Mouse (Mus musculus) liver, embryonic 11.5 days (tissue): ENCODE data around the gene Tmem254c. TPM values are rescaled to one million over a fixed set of nuclear protein-coding genes. Genes with fewer than 3 reads are reported as not detected.
"Not testable (repeated sequence)": the region's sequence is repeated elsewhere in the genome, so short reads cannot be mapped to it uniquely, and the experiment has no call there.

Experiments used
- ATAC-seq: fragments of 200-750 bp; cut with Nextera tagmentation; replicated peaks from 2 replicates; pipeline ENCODE4 v1.8.0; 2017; ENCODE audit warnings: moderate number of reproducible peaks, mild to moderate bottlenecking, moderate TSS enrichment, moderate library complexity; ENCODE audit not compliant: low FRiP score
- DNase-seq: peaks from one replicate; pipeline ENCODE4 v3.0.0-alpha.2; 2017; ENCODE audit warnings: low spot score
- H3K27ac ChIP-seq: fragments of 300-500 bp; sonication (generic); 2 replicates; pipeline ENCODE4 v1.5.1; 2014; ENCODE audit warnings: mild to moderate bottlenecking, low read depth, low read length, control low read depth
- H3K27me3 ChIP-seq: fragments of 300-500 bp; sonication (generic); replicated peaks from 2 replicates; pipeline ENCODE4 v1.6.1; 2014; ENCODE audit warnings: low read length, mixed read lengths; ENCODE audit not compliant: control insufficient read depth, insufficient read depth
- H3K36me3 ChIP-seq: fragments of 300-500 bp; sonication (generic); 2 replicates; pipeline ENCODE4 v1.6.1; 2014; ENCODE audit warnings: mild to moderate bottlenecking, low read length, moderate library complexity, mixed read lengths; ENCODE audit not compliant: control insufficient read depth, insufficient read depth
- H3K4me1 ChIP-seq: fragments of 300-500 bp; sonication (generic); replicated peaks from 2 replicates; pipeline ENCODE4 v1.6.1; 2014; ENCODE audit warnings: low read length, mixed read lengths; ENCODE audit not compliant: control insufficient read depth, insufficient read depth
- H3K4me2 ChIP-seq: fragments of 300-500 bp; sonication (generic); 2 replicates; pipeline ENCODE4 v1.6.1; 2014; ENCODE audit warnings: mild to moderate bottlenecking, control low read depth, moderate library complexity
- H3K4me3 ChIP-seq: fragments of 300-500 bp; sonication (generic); 2 replicates; pipeline ENCODE4 v1.5.1; 2014; ENCODE audit warnings: low read depth, low read length, control low read depth
- H3K9ac ChIP-seq: fragments of 300-500 bp; sonication (generic); 2 replicates; pipeline ENCODE4 v1.6.1; 2014; ENCODE audit warnings: low read depth, low read length, control low read depth
- H3K9me3 ChIP-seq: fragments of 300-500 bp; sonication (generic); 2 replicates; pipeline ENCODE4 v1.6.1; 2016; ENCODE audit warnings: low read length, inconsistent platforms, mixed read lengths; ENCODE audit not compliant: control insufficient read depth
- WGBS: fragments of 180-500 bp; shearing (Covaris S2); extraction: QIAGEN DNeasy Blood & Tissue Kit; methylation state at CpG from one replicate; pipeline ENCODE4 v1.1.7; 2014; 5-methylcytosine and 5-hydroxymethylcytosine counted together
- polyA plus RNA-seq: library from polyadenylated mRNA; unstranded; fragments of >200 nt; fragmentation: Nextera tagmentation; extraction: Ambion mirVana; gene quantifications from 2 replicates; pipeline ENCODE4 v1.2.1, GENCODE M21; 2014

The Tmem254c gene
- polyA plus RNA-seq, 1 experiment from 2014 or later: 23.3 TPM

DNA sequence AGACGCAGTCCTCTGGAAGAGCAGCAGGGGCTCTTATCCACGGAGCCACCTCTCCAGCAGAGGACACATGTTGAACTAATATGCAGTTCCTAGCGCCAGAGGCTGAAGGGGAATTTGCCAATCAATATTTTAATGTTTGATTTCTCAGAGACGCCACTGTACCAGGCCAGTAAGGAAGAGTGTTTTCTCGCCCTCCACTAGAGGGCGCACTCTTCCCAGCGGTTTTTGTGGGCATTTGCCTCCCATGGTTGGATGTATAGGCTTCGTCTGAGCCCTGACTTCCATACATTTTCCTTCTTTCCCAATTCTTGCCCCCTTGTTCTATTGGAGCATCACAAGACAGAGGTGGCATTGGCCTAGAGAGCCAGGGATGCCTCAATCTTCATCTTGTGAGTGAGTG, 20.1 kb downstream of the Tmem254c start:
- not testable (repeated sequence) for H3K4me3 ChIP-seq, H3K27me3 ChIP-seq, H3K4me2 ChIP-seq, ATAC-seq, H3K36me3 ChIP-seq, H3K27ac ChIP-seq, H3K4me1 ChIP-seq, H3K9ac ChIP-seq, H3K9me3 ChIP-seq, DNase-seq
- no CpG with 5 or more reads among the region's 8 CpGs for WGBS

DNA sequence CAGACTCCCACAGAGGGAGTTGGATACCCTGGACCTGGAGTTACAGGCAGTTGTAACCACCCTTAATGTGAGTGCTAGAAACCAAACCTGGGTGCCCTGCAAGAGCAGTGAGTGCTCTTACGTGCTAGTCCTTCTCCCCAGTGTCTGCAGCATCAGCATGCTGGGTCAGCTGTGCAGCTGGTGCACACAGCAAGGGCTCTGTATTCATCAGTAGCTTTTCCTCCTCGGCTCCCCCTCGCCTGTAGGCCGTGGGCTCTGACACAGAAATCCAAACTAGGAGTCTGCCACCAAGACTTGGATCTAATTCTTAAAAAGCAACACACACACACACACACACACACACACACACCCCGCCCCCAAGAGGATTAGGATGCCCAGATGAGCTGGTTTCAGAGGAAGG, 22.1 kb downstream of the Tmem254c start:
- H3K4me1 ChIP-seq, H3K9me3 ChIP-seq, H3K27ac ChIP-seq, ATAC-seq, H3K4me2 ChIP-seq, H3K9ac ChIP-seq, DNase-seq, H3K36me3 ChIP-seq, H3K27me3 ChIP-seq, H3K4me3 ChIP-seq: not testable (repeated sequence)
- WGBS: no CpG with 5 or more reads among the region's 5 CpGs

DNA sequence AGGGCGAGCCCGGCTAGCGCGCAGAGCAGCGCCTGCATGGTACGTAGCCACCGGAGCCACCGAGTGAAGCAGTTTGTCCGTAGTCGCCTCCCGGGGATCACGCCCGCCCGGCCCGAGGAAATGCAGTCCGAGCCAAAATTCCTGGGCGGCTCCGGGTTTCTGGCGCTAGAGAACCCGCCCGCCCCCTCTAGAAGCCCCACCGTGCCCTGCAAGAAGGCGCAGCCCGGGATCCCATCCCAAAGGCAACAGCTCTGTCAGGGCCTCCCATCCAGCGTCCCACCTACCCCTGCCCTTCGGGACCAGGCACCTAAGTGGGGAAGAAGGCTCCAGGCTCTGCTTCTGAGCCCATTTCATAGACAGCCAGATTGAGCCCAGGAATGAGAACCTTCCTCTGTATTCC, 24.5 kb downstream of the Tmem254c start, which contains the start of gene Gm9780:
Gm9780 (minus strand) TSS at position 101 of the 400 bp plus-strand sequence.
- ATAC-seq, H3K4me3 ChIP-seq, H3K9ac ChIP-seq, H3K27me3 ChIP-seq, H3K9me3 ChIP-seq, DNase-seq, H3K4me2 ChIP-seq, H3K4me1 ChIP-seq, H3K27ac ChIP-seq, H3K36me3 ChIP-seq: not testable (repeated sequence)
- no CpG with 5 or more reads among the region's 26 CpGs for WGBS

GRCm38 (mm10) chr14:26035439-26035838, 31.7 kb downstream of the Tmem254c start:
- H3K9me3 ChIP-seq, H3K4me2 ChIP-seq, H3K27me3 ChIP-seq, ATAC-seq, H3K4me3 ChIP-seq, H3K27ac ChIP-seq, H3K4me1 ChIP-seq, H3K9ac ChIP-seq, DNase-seq, H3K36me3 ChIP-seq: not testable (repeated sequence)
- no CpG with 5 or more reads among the region's 6 CpGs for WGBS

GRCm38 (mm10) chr14:26034364-26034763, 32.8 kb downstream of the Tmem254c start:
- not testable (repeated sequence) for H3K27ac ChIP-seq

GRCm38 (mm10) chr14:26025653-26026052, 41.5 kb downstream of the Tmem254c start:
- H3K4me3 ChIP-seq, H3K27me3 ChIP-seq, H3K9me3 ChIP-seq, H3K4me1 ChIP-seq, H3K4me2 ChIP-seq, H3K36me3 ChIP-seq, H3K27ac ChIP-seq, DNase-seq, ATAC-seq, H3K9ac ChIP-seq: not testable (repeated sequence)
- no CpG with 5 or more reads among the region's 12 CpGs for WGBS

More at GRCm38 (mm10) chr14:26034364-26034763, 32.8 kb downstream of the Tmem254c start:
- H3K9me3 ChIP-seq, H3K4me2 ChIP-seq, DNase-seq, H3K4me3 ChIP-seq, H3K9ac ChIP-seq, ATAC-seq, H3K27me3 ChIP-seq, H3K4me1 ChIP-seq, H3K36me3 ChIP-seq: not testable (repeated sequence)
- WGBS: no CpG with 5 or more reads among the region's 3 CpGs

DNA sequence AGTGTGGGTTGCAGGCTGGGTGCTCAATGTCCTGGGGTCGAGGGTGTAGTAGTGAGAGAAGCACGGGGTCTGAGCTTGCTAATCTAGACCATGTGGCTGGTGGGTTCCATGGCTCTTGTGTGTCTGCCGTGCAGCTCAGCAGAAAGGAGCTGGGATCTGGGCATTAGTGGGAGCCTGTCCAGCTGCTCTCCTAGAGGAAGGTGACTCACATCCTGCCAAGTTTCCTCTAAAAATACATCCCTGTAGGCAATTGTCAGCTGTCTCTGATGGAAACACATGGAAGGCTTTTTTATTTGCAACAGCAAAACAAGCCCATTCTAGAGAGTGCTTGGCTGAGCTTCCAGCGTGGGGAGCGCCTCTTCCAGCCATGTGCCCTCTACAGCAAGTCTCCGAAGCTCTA, 44.3 kb downstream of the Tmem254c start:
- H3K9me3 ChIP-seq, H3K9ac ChIP-seq, ATAC-seq, H3K27ac ChIP-seq, H3K4me2 ChIP-seq, H3K36me3 ChIP-seq, H3K27me3 ChIP-seq, DNase-seq, H3K4me1 ChIP-seq, H3K4me3 ChIP-seq: not testable (repeated sequence)
- WGBS: no CpG with 5 or more reads among the region's 6 CpGs

- WGBS: no CpG with 5 or more reads among the region's 9 CpGs
- H3K4me3 ChIP-seq, H3K4me2 ChIP-seq, H3K9me3 ChIP-seq, H3K9ac ChIP-seq, H3K4me1 ChIP-seq, DNase-seq, H3K27me3 ChIP-seq, H3K36me3 ChIP-seq, ATAC-seq, H3K27ac ChIP-seq: not testable (repeated sequence)
Measured at GRCm38 (mm10) chr14:26021555-26021954, 45.6 kb downstream of the Tmem254c start.

DNA sequence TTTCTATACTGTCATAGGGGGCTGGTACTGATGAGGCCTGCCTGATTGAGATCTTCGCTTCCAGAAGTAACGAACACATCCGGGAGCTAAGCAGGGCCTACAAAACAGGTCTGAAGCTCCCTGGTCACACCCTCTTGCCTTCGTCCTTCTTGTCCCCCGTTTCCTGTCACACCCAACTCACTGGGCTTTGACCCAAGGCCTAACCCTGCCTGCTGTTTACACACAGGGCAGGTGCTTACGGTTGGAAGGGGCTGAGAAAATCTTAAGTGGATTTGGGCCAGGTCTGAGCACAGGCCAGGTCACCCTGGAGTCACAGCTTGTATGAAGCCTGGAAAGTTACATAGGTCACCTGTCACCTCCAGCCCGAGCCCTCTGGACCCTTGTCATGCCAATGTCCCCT, 50.7 kb downstream of the Tmem254c start:
- not testable (repeated sequence) for H3K27me3 ChIP-seq, H3K9ac ChIP-seq, H3K27ac ChIP-seq, H3K9me3 ChIP-seq, H3K4me2 ChIP-seq, H3K4me1 ChIP-seq, H3K4me3 ChIP-seq, ATAC-seq, DNase-seq, H3K36me3 ChIP-seq
- no CpG with 5 or more reads among the region's 7 CpGs for WGBS
